Mouse (Mus musculus): ENCODE measurements around the gene Cenpj. TPM values are rescaled to one million over a fixed set of nuclear protein-coding genes. Genes with fewer than 3 reads are reported as not detected.

Cenpj gene
- total RNA-seq, 2 experiments from 2014 or later = 2.5 to 2.6 TPM

DNA sequence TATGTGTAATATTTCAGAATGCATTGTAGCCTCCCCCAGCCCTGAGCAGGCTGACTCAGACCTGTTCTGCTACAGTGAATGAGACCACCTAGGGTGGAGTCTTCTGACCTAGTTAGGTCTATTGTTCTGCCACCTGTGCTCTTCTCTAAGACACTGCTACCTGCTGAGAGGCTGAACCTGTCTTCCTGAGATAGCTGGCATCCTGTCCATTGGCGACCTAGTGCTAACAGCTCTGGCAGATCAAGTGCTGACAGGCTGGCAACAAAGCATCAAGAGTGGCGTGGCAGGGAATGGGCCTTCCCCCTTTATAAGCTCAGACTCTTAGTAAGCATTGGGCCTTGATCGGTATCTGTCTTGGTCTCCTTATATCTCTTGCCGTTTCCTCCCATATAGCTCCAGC, 24.3 kb downstream of the Cenpj start:
- DNase-seq (ENCODE audit: low spot score in 2 of 2) = no peak

DNA sequence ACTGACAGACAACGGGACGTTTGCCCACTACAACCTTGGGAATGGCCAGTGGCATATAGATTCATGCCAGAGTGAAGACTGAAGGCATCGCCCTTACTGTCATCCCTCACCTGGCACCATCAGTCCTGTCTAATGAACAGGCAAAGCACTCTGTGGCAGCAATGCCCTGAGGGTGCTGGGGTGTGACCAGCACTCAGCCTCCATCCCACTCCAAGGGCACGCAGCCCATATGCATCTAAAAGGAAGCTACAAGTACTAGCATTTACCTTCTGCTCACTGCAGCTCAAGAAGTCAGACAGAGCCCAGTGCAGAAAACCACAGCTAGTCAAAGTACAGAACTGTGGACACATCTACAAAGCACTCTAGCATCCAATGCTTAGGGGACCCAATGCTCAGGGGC, 29.7 kb downstream of the Cenpj start:
- DNase-seq (ENCODE audit: low spot score in 2 of 2) = no peak

GRCm38 (mm10) chr14:56544946-56545345, 30.3 kb downstream of the Cenpj start:
- DNase-seq (ENCODE audit: low spot score in 2 of 2) = no peak

DNA sequence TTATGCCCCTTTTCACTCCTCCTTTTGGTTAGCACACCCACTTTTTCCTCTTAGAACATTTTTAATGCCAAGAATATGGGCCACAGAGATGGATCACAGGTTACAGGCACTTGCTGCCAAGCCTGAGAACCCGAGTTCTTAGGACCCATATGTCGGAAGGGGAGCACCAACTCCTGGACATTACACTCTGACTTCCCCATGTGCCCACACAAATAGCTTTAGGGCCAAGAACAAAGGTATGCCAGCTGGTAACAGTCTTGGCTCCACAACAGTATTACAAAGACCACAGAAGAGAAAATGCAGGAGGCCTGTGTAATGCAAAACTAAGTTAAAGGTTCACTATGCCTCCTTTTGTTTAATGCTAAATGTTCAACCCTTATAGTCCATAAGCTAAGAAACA, 44.4 kb downstream of the Cenpj start:
- no peak for DNase-seq (ENCODE audit: low spot score in 2 of 2)

DNA sequence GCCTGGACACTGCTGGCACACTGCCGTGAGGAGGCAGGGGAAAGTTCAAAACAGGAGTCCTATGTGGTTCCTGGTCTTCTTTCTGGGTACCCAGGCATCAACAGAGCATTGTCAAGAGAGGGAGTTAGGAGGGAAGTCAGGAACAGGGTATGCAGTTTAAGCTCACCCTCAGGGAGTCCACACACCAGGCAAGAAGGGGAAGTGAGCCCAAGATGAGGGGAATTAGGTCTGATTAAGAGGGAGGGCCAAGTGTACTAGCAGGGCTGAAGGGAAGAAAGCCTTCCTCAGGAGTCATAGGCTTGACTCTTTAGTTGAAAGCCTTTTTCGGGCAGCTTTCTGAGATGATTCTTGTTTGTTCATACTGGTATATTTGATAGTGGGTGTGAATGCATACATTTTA, 60.5 kb downstream of the Cenpj start:
- DNase-seq (ENCODE audit: low spot score in 2 of 2) = no peak

- no peak for DNase-seq (ENCODE audit: low spot score in 2 of 2)
Measured at GRCm38 (mm10) chr14:56512084-56512483, 63.1 kb downstream of the Cenpj start.

DNA sequence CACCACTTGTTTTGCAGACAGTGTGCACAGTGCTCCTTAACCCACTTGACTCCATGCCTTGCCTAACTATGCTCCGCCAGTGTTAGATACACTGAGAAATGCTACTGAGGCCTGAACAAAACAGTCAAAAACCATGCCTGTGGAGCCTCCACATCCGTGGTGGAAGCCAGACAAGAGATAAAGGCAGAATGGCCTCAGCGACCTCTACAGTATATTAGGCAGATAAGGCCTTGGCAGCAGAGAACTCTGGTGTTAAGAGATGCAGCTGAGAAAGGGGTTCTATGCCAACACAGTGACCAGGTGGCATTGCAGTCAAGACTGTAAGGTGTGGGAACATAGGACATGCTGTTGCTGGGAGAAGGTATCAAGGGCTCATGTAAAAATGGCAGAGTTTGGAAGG, 68.5 kb downstream of the Cenpj start:
- DNase-seq (ENCODE audit: low spot score in 2 of 2) = no peak

DNA sequence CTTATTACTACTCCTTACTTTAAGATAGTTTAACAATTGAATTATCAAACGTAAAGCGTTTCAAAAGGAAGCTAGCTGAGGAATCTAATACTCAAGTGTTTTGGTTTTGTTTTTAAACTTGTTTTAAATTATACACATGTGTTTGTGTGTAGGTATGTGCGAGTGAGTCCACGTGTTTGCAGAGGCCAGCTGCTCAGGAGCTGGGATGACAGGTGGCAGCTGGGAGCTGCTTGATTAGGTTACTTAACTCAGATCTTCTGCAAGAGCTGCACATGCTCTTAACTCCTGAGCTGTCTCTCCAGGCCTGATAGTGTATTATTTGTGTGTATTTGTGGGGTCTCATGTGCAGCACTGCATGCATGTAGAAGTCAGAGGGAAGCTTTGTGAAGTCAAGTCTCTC, 72.8 kb downstream of the Cenpj start:
- DNase-seq (ENCODE audit: low spot score in 2 of 2) = no peak

DNA sequence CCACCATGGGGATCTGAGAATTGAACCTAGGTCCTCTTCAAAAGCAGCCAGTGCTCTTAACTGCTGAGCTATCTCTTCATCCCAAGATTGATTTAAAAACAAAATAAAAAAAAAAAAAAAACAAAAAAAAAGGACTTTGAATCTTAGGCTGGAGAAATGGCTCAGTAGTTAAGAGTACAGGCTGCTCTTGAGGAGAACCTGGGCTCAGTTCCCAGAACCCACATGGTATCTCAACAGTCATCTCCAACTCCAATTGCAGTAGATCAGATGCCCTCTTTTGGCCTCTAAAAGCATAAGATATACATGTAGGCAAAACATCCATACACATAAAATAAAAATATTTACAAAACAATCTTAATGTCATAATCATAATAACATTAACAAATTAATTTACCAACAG, 85.4 kb downstream of the Cenpj start:
- DNase-seq (ENCODE audit: low spot score in 2 of 2) = no peak

Other genes starting within 250 kb of the Cenpj start
- gene Atp12a, start 210.4 kb downstream of the Cenpj start, total RNA-seq (2021) = not detected
- under 1 TPM; 0.59 to 0.79 TPM for gene Rnf17, start 172.8 kb downstream of the Cenpj start, total RNA-seq (2021)
- gene Parp4, start 194 bp upstream of the Cenpj start, total RNA-seq (2021) = 1 to 10 TPM; 5.0 to 5.4 TPM
- 10 to 100 TPM; 54.8 to 60.2 TPM for gene Mphosph8, start 92.8 kb upstream of the Cenpj start, total RNA-seq (2021)
- gene Pspc1, start 202.9 kb upstream of the Cenpj start, total RNA-seq (2021) = 10 to 100 TPM; 59.5 to 61.0 TPM
- 10 to 100 TPM; 30.3 to 31.1 TPM for gene Zmym5, start 236.3 kb upstream of the Cenpj start, total RNA-seq (2021)